Mouse (Mus musculus) retina, postnatal 7 days (tissue): Measurements from ENCODE around the gene Castor1.

ENCODE experiments used
- DNase-seq: peaks from one replicate; pipeline ENCODE4 v3.0.0-alpha.2; 2012; ENCODE audit warnings: low read depth, low spot score

Gene Castor1

GRCm38 (mm10) chr11:4206563-4206962 is 11.5 kb upstream of the Castor1 start:
- no peak for DNase-seq

GRCm38 (mm10) chr11:4207655-4208054 is 10.4 kb upstream of the Castor1 start:
- DNase-seq, result no peak

GRCm38 (mm10) chr11:4209556-4209955 is 8.5 kb upstream of the Castor1 start:
- DNase-seq, result no peak

GRCm38 (mm10) chr11:4210786-4211185 is 7.2 kb upstream of the Castor1 start:
- no peak for DNase-seq

- DNase-seq, result no peak
These were observed 4.9 kb upstream of the Castor1 start for GRCm38 (mm10) chr11:4213107-4213506.

- DNase-seq, result no peak
These were observed 3.5 kb upstream of the Castor1 start for GRCm38 (mm10) chr11:4214572-4214971.

- no peak for DNase-seq
These were observed 3.0 kb upstream of the Castor1 start for GRCm38 (mm10) chr11:4215061-4215460.

GRCm38 (mm10) chr11:4216248-4217000 is 1.6 kb upstream of the Castor1 start:
- DNase-seq, result no peak

GRCm38 (mm10) chr11:4218637-4219036 is 612 bp downstream of the Castor1 start:
- DNase-seq, result no peak

- peak; percentile 54 for DNase-seq
These were observed 1.3 kb downstream of the Castor1 start for GRCm38 (mm10) chr11:4219317-4219751.

- no peak for DNase-seq
These were observed 1.9 kb downstream of the Castor1 start for GRCm38 (mm10) chr11:4219908-4220307.

GRCm38 (mm10) chr11:4220443-4221400 is 2.7 kb downstream of the Castor1 start:
- DNase-seq, result peak; percentile 46

- no peak for DNase-seq
These were observed 4.3 kb downstream of the Castor1 start for GRCm38 (mm10) chr11:4222046-4222950.

GRCm38 (mm10) chr11:4223393-4224188 is 5.6 kb downstream of the Castor1 start:
- DNase-seq, result no peak

GRCm38 (mm10) chr11:4224223-4224622 is 6.2 kb downstream of the Castor1 start:
- DNase-seq, result no peak

- DNase-seq, result no peak
These were observed 8.7 kb downstream of the Castor1 start for GRCm38 (mm10) chr11:4226569-4227325.

- no peak for DNase-seq
These were observed 10.4 kb downstream of the Castor1 start for GRCm38 (mm10) chr11:4228463-4228862.

GRCm38 (mm10) chr11:4229841-4230240 is 11.8 kb downstream of the Castor1 start:
- DNase-seq, result no peak

- no peak for DNase-seq
These were observed 13.4 kb downstream of the Castor1 start for GRCm38 (mm10) chr11:4231435-4231834.

- no peak for DNase-seq
These were observed 14.6 kb downstream of the Castor1 start for GRCm38 (mm10) chr11:4232644-4233043.
